Mouse (Mus musculus) macrophage (primary cell): ENCODE results near the gene Zfp213. TPM values are rescaled to one million over a fixed set of nuclear protein-coding genes. Genes with fewer than 3 reads are reported as not detected.
"Not testable (repeated sequence)": the region's sequence is repeated elsewhere in the genome, so short reads cannot be mapped to it uniquely, and the experiment has no call there.

ENCODE experiments used
- H3K27ac ChIP-seq: fragments of 350-480 bp; formaldehyde crosslinking; 2 replicates; pipeline ENCODE4 v1.9.0; 2021
- H3K36me3 ChIP-seq: fragments of 350-480 bp; formaldehyde crosslinking; 2 replicates; pipeline ENCODE4 v1.9.0; 2021; ENCODE audit errors: inconsistent target
- H3K4me3 ChIP-seq: fragments of 350-480 bp; formaldehyde crosslinking; 2 replicates; pipeline ENCODE4 v1.9.0; 2021; ENCODE audit errors: inconsistent target
- H3K79me2 ChIP-seq: fragments of 350-480 bp; formaldehyde crosslinking; 2 replicates; pipeline ENCODE4 v1.9.0; 2021; ENCODE audit errors: inconsistent target
- WGBS: methylation state at CpG from one replicate; pipeline ENCODE4 v1.1.7; 2026; ENCODE audit warnings: inconsistent platforms; ENCODE audit not compliant: missing documents; 5-methylcytosine and 5-hydroxymethylcytosine counted together
- polyA plus RNA-seq: library from polyadenylated mRNA; stranded (reverse); fragments of 250-400 nt; gene quantifications from 3 replicates; pipeline ENCODE4 v1.2.4, GENCODE M21; 2018; ENCODE audit warnings: inconsistent platforms
- total RNA-seq, 78 experiments: library from RNA; depleted of rRNA; stranded (reverse); fragments of 250-400 nt; gene quantifications; 1 replicate in 9 of 78; 2 replicates in 24 of 78; 3 replicates in 43 of 78; 4 replicates in 2 of 78; pipeline ENCODE4 v1.2.4; 2018; ENCODE audit warnings: inconsistent platforms in 56 of 78

Zfp213 gene
- total RNA-seq (2018; cell fraction: chromatin; rRNA removed), result 1 to 10 TPM in 22 of 26 experiments, under 1 TPM in 4; 0.61 to 6.3 (median 2.7) TPM
- total RNA-seq (2018; cell fraction: cytosol; rRNA removed), result 1 to 10 TPM in 25 of 26 experiments, under 1 TPM in 1; 0.89 to 5.8 (median 4.2) TPM
- 1 to 10 TPM in 24 of 26 experiments, under 1 TPM in 2; 0.78 to 6.9 (median 3.5) TPM for total RNA-seq (2018; cell fraction: nucleus; rRNA removed)
- polyA plus RNA-seq, result 1.9 to 4.8 TPM (median 3.4 TPM) in 3 replicates

DNA sequence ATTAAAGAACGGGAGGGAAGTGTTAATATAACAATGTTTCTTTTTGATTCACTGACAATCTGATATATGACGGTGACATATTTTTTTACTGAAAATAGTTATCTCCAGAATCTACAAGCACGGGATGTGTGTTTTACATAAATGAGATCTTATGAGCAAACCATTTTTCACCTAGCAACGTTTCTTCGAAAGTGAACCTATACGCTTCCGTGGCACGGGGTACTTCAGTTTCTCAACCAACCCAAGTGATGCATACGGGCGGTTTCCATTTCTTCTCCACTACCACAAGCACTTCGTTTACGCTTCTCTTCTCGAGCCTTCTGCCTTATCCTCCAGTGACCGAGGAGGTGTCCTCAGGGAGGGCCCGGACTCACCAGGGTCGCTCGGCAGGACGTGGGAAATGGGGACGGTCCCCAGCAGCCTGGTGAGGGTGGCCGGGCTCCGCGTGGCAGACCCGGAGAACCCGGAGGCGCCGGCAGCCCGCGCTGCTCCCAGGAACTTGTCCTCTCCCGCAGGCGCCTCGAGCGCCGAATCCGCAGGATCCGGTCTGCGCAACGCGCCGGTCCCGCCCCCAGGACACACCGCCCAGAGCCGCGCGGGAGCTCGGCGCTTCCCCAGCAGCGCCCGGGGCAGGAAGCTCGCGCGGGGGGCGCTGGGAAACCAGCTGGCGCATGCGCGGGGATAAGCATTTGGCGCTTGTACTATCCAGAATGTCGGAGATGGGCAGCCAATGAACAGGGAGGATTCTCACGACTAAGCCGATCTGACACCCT lies at the start of gene Zfp213:
TSS of gene Zfp213 (minus strand) at position 644 of the 773 bp plus-strand sequence.
- H3K27ac ChIP-seq, result peak within 1 kb of the TSS; percentile 58
- peak within 1 kb of the TSS; percentile 91 for H3K4me3 ChIP-seq
- 0% methylated on average over 55 of the region's 59 CpGs for WGBS
- peaks cover 7% of the 10 kb centered on the region; the same call in 1 of the 2 replicates for H3K79me2 ChIP-seq
- H3K36me3 ChIP-seq, result peaks cover 7% of the 10 kb centered on the region; the same call in 1 of the 2 replicates

DNA sequence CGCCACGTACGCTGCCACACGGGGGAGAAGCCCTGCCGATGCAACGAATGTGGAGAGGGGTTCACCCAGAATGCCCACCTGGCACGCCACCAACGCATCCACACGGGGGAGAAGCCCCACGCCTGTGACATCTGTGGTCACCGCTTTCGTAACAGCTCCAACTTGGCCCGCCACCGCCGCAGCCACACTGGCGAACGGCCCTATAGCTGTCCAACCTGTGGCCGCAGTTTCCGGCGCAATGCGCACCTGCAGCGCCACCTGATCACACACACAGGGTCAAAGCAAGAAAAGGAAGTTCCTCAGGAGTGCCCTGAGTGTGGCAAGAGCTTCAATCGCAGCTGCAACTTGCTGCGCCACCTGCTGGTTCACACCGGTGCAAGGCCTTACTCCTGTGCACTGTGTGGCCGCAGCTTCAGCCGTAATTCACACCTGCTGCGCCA lies 46.3 kb upstream of the Zfp213 start:
- Histone ChIP-seq H3K4me3 (no peak overlapping the region), H3K36me3 (no peaks in the 10 kb centered on the region), H3K27ac (no peak overlapping the region), H3K79me2 (no peaks in the 10 kb centered on the region)
- 7% methylated on average over 28 of the region's 28 CpGs for WGBS

DNA sequence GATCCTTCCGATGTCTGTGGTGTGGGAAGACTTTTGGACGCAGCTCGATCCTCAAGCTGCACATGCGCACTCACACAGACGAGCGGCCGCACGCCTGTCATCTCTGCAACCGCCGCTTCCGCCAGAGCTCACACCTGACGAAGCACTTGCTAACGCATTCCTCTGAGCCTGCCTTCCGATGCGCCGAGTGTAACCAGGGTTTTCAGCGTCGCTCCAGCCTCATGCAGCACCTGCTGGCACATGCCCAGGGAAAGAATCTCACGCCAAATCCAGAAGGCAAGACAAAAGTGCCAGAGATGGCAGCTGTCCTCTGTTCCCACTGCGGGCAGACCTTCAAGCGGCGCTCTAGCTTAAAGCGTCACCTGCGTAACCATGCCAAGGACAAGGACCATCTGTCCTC lies 45.6 kb upstream of the Zfp213 start:
- H3K4me3 ChIP-seq, result no peak overlapping the region
- H3K36me3 ChIP-seq, result no peaks in the 10 kb centered on the region
- H3K79me2 ChIP-seq, result no peaks in the 10 kb centered on the region
- H3K27ac ChIP-seq, result no peak overlapping the region
- WGBS, result 93% methylated on average over 24 of the region's 24 CpGs

DNA sequence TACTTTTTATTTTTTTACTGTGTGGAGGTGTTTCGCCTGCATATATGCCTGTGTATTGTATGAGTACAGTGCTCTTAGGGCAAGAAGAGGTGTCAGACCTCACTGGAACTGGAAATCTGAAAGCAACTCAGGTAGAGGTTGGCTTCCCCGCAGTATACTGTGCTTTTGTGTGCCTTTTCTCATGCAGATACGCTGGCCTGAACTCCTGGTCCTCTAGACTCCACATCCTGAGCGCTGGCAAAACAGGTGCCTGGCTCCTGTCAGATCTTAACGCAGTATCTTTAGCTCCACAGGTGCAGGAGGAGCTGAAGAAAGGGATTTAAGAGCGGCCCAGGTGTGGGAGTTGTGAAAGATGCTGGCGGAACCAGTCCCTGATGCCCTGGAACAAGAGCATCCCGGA lies 41.2 kb upstream of the Zfp213 start:
- WGBS, result 94% methylated on average over 8 of the region's 8 CpGs
- H3K36me3 ChIP-seq, result no peaks in the 10 kb centered on the region
- H3K79me2 ChIP-seq, result no peaks in the 10 kb centered on the region
- no peak overlapping the region for H3K27ac ChIP-seq
- no peak overlapping the region for H3K4me3 ChIP-seq

DNA sequence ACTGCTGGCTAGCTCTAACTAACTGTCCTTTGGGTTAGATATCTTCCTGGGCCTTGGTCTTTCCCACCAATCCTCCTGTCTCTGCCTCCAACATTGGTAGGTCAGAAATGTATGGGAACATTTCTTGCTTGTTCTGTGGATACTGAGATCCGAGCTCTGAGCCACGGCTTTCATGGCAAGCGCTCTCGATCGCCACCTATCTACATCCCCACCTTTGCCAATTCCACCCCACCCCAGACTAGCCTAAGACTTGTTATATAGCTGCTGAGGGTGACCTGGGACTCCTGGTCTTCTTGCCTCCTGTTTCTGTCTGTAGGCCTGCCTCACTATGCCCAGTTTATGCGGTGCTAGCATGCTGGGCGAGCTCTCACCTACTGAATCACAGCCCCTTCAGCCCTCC lies 40.4 kb upstream of the Zfp213 start:
- no peaks in the 10 kb centered on the region for H3K36me3 ChIP-seq
- no peak overlapping the region for H3K27ac ChIP-seq
- H3K79me2 ChIP-seq, result no peaks in the 10 kb centered on the region
- H3K4me3 ChIP-seq, result no peak overlapping the region
- WGBS, result 79% methylated on average over 7 of the region's 7 CpGs

DNA sequence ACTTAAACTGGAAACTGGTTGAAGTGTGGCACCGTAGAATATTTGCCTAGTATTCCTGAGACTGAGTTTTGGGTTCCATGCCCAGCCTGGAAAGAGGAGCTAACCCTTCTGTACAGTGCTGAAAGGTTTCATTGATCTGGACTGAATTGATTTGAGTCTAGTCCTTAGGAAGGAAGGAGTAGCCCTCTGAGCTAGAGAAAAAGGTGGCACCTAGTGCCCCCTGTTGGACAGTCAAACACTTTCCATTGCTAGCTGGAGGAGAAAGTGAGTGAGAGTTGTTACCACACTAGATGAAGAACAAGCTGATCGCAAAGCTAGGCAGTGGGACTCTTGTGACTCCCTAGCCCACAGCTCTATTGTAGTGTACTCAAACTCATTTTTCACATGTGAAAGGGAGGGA lies 39.5 kb upstream of the Zfp213 start:
- no peak overlapping the region for H3K4me3 ChIP-seq
- no peaks in the 10 kb centered on the region for H3K36me3 ChIP-seq
- 67% methylated on average over 2 of the region's 2 CpGs for WGBS
- no peaks in the 10 kb centered on the region for H3K79me2 ChIP-seq
- H3K27ac ChIP-seq, result no peak overlapping the region

DNA sequence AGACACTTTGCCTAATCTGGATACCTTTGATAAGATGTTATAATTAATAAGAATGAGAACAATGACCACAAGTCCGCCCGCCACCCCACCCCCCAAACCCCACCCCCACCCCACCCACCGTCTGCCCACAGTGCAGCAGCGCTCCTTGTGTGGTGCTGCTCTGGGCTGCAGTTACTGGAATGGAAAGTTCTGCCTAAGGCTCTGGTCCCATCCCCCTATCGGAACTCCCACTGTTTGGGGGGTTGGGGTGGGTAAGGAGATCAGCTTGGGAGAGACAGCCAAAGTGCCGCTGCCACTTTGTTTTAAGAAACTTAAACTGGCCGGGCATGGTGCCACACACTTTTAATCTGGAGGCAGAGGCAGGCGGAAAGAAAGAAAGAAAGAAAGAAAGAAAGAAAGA lies 39.0 kb upstream of the Zfp213 start:
- Histone ChIP-seq H3K36me3 (no peaks in the 10 kb centered on the region), H3K79me2 (no peaks in the 10 kb centered on the region), H3K27ac (no peak overlapping the region), H3K4me3 (no peak overlapping the region)
- 74% methylated on average over 6 of the region's 8 CpGs for WGBS

DNA sequence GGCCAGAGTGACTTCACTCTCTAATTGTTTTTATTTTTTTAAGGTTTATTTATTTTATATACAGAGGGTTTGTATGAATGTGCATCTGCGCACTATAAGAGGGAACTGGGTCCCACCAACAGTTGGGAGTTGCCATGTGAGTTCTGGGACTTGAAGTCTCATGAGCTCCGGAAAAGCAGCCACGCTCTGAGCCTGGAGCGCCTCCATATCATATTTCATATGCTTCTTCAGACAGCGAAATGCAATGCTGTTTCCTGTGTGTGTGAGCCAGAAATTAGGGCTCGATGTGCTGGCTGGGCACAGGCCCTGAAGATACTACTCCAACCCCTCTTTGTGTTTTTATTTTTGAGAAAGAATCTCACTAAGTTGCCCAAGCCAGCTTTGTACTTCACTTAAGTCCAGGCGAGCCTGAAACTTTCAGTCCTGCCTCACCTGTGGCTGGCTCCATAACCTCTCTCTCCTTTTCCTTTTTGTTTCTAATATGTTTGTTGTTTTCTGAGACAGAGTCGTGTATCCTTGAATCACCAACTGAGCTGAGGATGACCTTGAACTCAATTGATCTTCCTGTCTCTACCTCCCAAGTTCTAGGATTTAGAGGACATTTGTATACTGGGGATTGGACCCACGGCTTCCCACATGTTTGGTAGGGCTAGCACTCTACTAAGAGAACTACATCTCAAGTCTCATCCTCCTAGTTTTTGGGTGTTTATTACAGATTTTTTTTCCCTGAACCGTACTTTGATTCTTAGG lies 38.0 kb upstream of the Zfp213 start:
- Histone ChIP-seq H3K4me3 (no peak overlapping the region), H3K36me3 (no peaks in the 10 kb centered on the region), H3K79me2 (no peaks in the 10 kb centered on the region), H3K27ac (no peak overlapping the region)
- 68% methylated on average over 10 of the region's 10 CpGs for WGBS

DNA sequence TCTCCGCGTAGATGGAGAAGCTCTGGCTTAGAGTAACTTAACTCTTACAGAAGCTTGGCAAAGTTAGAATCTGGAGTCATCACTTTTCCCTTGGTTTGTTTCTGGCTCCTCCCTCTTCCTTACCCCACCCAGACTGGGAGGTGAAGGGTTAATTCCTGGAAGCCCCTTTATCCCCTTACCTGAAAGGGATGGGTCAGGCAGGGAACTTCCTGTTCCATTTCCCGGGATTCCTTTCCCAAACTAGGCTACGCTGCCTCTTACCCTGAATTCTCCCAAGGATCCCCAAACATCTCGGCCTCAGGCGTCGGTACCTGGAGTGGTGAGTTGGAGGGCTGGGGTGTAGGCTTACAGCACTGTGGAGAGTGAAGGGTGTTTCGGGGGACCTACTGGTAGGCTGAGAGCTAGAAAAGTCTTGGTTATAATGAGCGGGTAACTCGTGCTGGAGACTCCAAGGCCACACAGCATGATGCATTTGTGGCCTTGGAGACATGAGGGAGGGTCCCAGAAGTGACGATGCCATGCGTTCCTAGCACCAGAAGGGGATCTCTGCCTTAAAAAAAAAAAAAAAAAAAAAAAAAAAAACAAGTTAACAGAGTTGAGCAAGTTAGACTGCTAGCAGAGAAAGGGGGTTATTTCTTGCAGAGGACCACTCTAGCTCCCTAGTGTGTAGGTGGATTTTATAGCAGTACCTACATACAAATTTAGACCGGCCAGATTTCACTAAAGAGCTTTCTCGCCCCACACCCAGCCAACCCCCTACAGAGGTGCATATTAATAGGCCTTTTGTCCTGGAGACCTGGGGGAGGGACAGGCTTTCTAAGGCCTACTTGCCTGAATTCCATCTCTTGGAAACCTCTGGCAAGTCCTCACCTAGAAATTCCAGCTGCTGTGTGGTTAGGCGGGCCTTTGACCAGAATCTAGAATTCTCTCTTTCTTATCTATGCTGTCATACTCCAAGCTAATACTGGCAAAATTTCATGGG lies 36.9 kb upstream of the Zfp213 start, which contains the start of gene Zscan10:
TSS of gene Zscan10 (plus strand) at position 216 of the 982 bp plus-strand sequence.
- H3K4me3 ChIP-seq, result peak within 1 kb of the TSS; percentile 49
- H3K27ac ChIP-seq, result no peak within 1 kb of the TSS
- WGBS, result 96% methylated on average over 15 of the region's 15 CpGs
- no peaks in the 10 kb centered on the region for H3K36me3 ChIP-seq
- H3K79me2 ChIP-seq, result no peaks in the 10 kb centered on the region

DNA sequence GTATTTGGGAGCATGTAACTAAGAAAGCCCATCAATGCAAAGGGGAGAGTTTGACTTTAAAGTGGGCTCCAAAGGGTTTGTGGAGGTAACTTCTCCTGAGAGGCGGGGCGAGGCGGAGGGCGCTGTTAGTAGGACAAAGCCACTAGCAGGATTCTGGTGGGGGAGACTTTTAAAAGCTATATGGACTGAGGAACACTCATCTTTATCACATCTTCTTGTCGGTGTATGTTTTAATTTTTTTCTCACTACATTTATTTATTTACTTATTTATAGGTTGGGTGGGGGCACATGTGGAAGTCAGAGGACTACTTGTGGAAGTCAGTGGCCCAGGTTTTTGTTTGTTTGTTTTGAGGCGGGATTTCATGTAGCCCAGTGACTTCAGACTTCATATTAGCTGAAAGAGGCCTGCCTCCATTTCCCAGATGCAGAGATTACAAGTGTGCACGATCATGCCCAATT lies 35.6 kb upstream of the Zfp213 start:
- peak overlapping the region; percentile 46; the same call in 1 of the 2 replicates for H3K27ac ChIP-seq
- H3K79me2 ChIP-seq, result no peaks in the 10 kb centered on the region
- no peaks in the 10 kb centered on the region for H3K36me3 ChIP-seq
- H3K4me3 ChIP-seq, result peak overlapping the region; percentile 49
- WGBS, result 28% methylated on average over 7 of the region's 7 CpGs

DNA sequence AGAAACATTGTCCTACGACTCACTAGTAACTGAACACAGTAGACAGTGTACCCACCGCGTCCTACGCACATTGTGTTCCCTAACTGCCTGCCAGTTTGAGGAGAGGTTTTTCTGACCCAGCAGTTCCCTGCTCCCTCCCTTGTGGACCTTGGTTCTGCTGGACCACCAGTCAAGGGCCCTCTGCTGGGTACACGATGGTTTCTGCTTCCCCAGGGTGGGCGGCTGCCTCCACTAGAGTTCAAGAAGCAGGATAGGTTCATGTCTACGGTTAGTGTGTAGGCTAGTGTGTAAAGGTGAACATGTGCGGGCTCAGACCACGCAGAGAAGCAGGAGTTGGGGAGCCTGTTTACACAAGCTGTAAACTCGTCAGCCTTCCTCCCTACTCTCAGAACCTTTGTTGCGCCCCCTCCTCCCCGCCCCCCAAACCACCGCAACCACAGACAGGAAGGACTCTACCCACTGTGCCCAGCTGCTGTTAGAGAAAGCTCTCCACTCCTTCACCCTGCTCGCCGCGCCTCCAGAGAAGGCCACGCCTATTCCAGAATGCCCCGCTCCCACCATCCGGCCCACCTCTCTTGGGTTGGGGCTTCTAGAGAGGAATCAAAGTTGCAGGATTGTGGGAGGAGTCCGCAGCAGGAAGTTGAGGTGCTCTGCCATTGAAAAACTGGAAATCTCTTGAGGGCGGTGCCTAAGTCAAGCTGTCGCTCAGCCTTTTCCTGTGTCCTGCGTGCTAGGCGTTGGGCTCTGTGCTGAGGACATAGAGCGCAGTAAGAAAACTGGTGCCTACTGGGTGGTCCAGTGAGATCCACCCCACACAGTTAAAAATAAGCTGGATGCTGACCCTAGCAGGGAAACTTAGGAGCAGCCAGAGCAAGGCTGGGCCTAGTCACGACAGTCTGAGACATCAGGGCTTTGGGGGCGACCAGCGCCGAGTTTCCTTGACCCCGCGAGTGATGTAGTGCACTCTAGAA lies 34.8 kb upstream of the Zfp213 start, which contains the start of gene Zfp13:
TSS of gene Zfp13 (minus strand) at position 906 of the 971 bp plus-strand sequence.
- peak within 1 kb of the TSS; percentile 46 for H3K27ac ChIP-seq
- H3K79me2 ChIP-seq, result no peaks in the 10 kb centered on the region
- WGBS, result 5% methylated on average over 31 of the region's 31 CpGs
- no peaks in the 10 kb centered on the region for H3K36me3 ChIP-seq
- peak within 1 kb of the TSS; percentile 49 for H3K4me3 ChIP-seq

DNA sequence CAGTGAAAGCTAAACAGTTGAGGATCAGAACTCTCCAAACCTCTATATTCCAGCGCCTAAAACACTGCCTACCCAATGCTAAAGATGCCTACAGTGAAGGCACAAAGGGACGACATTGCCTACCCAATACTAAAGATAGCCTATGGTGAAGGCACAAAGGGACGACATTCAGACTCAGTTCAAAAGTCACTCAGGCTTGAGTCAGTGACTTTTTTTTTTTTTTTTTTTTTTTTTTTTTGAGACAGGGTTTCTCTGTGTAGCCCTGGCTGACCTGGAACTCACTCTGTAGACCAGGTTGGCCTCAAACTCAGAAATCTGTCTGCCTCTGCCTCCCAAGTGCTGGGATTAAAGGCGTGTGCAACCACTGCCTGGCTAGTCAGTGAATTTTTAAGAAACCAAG lies 31.1 kb upstream of the Zfp213 start:
- H3K36me3 ChIP-seq, H3K4me3 ChIP-seq, H3K79me2 ChIP-seq, H3K27ac ChIP-seq: not testable (repeated sequence)
- 98% methylated on average over 4 of the region's 4 CpGs for WGBS

DNA sequence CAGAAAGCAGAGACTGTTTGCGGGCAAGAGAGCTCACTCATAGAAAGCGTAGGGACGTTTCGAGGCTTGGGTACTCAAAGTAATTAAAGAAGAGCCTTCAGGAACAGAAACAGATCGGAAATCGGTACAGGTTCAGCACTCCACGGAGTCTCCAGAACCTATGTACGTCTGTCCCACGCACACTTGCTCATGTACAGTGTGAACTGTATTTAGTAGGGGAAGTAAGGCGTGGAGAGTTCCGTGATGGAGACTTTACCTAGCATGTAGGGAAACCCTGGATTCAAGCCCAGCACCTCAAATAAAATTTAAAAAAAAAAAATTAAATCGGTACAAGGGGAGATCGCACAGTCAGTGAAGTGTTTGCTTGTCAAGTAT lies 28.9 kb upstream of the Zfp213 start:
- H3K27ac ChIP-seq, result no peak overlapping the region
- H3K36me3 ChIP-seq, result no peaks in the 10 kb centered on the region
- 15% methylated on average over 13 of the region's 13 CpGs for WGBS
- peak overlapping the region; percentile 23 for H3K4me3 ChIP-seq
- no peaks in the 10 kb centered on the region for H3K79me2 ChIP-seq
